Mouse (Mus musculus) bone marrow, adult 2 months (tissue): Measurements from ENCODE around the gene Mucl3.

ENCODE experiments used
- CTCF ChIP-seq: fragments of 200-500 bp; IDR thresholded peaks from 2 replicates; pipeline ENCODE4 v1.5.1; 2011; ENCODE audit warnings: low read length, control low read depth; ENCODE audit not compliant: control insufficient read depth, insufficient read depth
- POLR2A ChIP-seq: fragments of 200-500 bp; IDR thresholded peaks from 2 replicates; pipeline ENCODE4 v1.6.1; 2011; ENCODE audit warnings: low read depth, mild to moderate bottlenecking, control low read depth, low read length, borderline replicate concordance; ENCODE audit not compliant: control insufficient read depth

DNA sequence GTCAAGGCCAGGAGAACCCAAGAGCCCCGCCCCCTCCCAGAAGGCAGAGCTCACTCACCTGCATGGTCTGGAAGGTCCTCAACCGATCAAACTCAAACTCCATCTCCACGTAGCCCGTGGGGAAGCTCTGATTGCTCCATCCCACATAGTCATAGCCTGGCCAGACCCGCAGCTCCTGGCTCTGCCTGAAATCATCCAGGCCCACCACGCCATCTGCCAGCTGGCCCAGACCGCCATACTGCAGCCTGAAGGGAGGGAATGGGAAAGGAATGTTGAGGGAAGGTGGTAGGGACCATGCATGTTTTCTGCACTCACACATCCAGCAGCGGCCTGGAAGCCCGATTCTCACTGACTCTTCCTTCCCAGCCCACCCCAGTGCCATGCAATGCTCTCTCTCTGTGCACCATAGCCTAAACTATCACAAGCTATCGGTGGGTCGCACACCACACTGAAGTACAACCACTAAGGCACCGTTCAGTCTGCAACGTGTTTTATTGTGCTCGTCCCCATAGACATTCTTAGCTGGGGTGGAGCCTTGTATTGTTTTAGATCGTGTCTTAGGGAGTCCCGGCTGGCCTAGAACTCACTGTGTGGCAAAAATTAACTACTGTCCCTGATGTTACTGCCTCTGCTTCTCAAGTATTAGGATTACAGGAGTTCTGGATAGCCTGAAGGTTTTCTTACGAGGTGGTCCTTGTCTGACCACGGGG is 46.6 kb upstream of the Mucl3 start:
- TF ChIP-seq CTCF (no peak), POLR2A (no peak)
